Mouse (Mus musculus) intestine, embryonic 16.5 days (tissue): ENCODE measurements around the gene Prmt1. TPM values are rescaled to one million over a fixed set of nuclear protein-coding genes. Genes with fewer than 3 reads are reported as not detected.
A peak's percentile ranks its signal among the peaks of the same experiment; 100 is the strongest.

Experiments used
- ATAC-seq: fragments of 200-750 bp; cut with Nextera tagmentation; 2 replicates; pipeline ENCODE4 v1.8.0; 2017; ENCODE audit warnings: moderate TSS enrichment, moderate library complexity
- H3K27ac ChIP-seq: fragments of 300-500 bp; sonication (generic); 2 replicates; pipeline ENCODE4 v1.5.1; 2014; ENCODE audit warnings: mild to moderate bottlenecking, low read length
- H3K27me3 ChIP-seq: fragments of 300-500 bp; sonication (generic); replicated peaks from 2 replicates; pipeline ENCODE4 v1.6.1; 2014; ENCODE audit warnings: low read length, control low read depth, mixed read lengths; ENCODE audit not compliant: control insufficient read depth, insufficient read depth
- H3K36me3 ChIP-seq: fragments of 300-500 bp; sonication (generic); 2 replicates; pipeline ENCODE4 v1.6.1; 2014; ENCODE audit warnings: low read length, control low read depth; ENCODE audit not compliant: control insufficient read depth, insufficient read depth
- H3K4me1 ChIP-seq: fragments of 300-500 bp; sonication (generic); 2 replicates; pipeline ENCODE4 v1.6.1; 2014; ENCODE audit warnings: low read length, control low read depth, mixed read lengths; ENCODE audit not compliant: control insufficient read depth, insufficient read depth
- H3K4me2 ChIP-seq: fragments of 300-500 bp; sonication (generic); 2 replicates; pipeline ENCODE4 v1.6.1; 2014; ENCODE audit warnings: low read depth, low read length, control low read depth
- H3K4me3 ChIP-seq: fragments of 300-500 bp; sonication (generic); 2 replicates; pipeline ENCODE4 v1.5.1; 2014; ENCODE audit warnings: mild to moderate bottlenecking, low read length
- H3K9ac ChIP-seq: fragments of 300-500 bp; sonication (generic); 2 replicates; pipeline ENCODE4 v1.6.1; 2014; ENCODE audit warnings: low read depth, low read length
- H3K9me3 ChIP-seq: fragments of 300-500 bp; sonication (generic); 2 replicates; pipeline ENCODE4 v1.6.1; 2016; ENCODE audit warnings: low read length, control low read depth; ENCODE audit not compliant: control insufficient read depth
- WGBS: fragments of 180-500 bp; shearing (Covaris S2); extraction: QIAGEN DNeasy Blood & Tissue Kit; methylation state at CpG from one replicate; pipeline ENCODE4 v1.1.7; 2014; 5-methylcytosine and 5-hydroxymethylcytosine counted together
- polyA plus RNA-seq: library from polyadenylated mRNA; unstranded; fragments of >200 nt; fragmentation: Nextera tagmentation; extraction: Ambion mirVana; gene quantifications from 2 replicates; pipeline ENCODE4 v1.2.1, GENCODE M21; 2015

Prmt1 gene
- polyA plus RNA-seq, 1 experiment from 2014 or later: 439 TPM

DNA sequence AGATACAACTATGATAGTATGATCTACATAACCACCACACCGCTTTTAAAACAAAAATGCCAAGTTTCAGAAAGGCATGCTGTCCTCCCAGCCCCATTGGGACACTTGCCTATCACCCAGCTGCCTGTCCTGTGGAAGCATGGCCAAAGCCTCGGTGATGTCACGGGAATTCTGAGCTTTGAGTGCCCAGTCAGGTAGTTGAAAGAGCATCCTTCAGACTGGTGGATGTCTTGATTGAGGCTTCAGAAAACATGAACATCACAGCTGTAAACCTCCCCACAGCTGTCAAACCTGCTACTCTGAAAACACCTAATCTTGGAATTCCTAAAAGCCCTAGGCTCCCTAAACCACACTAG, 27.7 kb upstream of the Prmt1 start:
- Histone ChIP-seq H3K4me3 (no peak overlapping the region), H3K27ac (no peak overlapping the region), H3K4me2 (no peak overlapping the region), H3K4me1 (peaks cover 20% of the 10 kb centered on the region), H3K9me3 (no peaks in the 10 kb centered on the region), H3K9ac (0 out of 2 replicates have a peak overlapping the region, but pooled peaks have one; percentile 27), H3K27me3 (no peaks in the 10 kb centered on the region), H3K36me3 (peaks cover 18% of the 10 kb centered on the region)
- ATAC-seq: no peak
- 95% methylated on average over 3 of the region's 3 CpGs for WGBS

DNA sequence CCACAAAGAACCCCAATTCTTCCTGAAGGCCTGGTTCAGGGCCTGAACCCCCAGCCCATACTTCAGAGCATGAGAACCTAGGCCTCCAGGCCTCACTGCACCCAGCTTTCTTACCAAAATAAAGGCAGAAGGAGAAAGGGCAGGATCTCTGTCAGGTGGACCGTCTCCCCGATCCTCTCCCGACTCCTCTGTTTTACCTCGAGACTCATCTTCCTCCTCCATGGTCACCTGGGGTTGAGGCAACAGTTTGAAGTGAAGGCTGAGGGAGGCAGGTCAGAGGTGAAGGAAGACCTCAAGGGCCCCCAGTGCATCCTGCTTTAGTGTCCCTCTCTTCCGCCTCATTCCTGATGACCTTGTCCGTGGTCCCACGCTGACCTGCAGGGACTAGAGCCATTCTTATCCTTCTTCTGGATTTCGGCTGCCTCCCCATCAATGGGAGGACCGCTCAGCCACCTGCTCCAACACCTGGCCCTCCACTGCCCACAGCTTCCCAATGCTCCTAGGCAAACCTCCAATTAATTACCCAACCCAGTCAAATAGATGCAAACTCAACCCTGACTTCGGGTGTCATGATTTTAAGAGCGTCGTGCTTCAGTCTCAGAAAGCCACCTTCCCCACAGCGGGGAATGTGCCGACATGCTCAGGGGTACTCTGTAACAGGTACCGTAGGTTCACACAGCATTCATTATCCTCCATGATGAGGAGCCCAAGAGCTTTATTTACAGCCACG, 27.2 kb upstream of the Prmt1 start:
- Histone ChIP-seq H3K9me3 (no peaks in the 10 kb centered on the region), H3K27me3 (no peaks in the 10 kb centered on the region), H3K27ac (no peak overlapping the region), H3K4me2 (no peak overlapping the region), H3K4me1 (peaks cover 15% of the 10 kb centered on the region), H3K36me3 (peaks cover 22% of the 10 kb centered on the region), H3K4me3 (no peak overlapping the region), H3K9ac (no peak overlapping the region)
- ATAC-seq: no peak
- 93% methylated on average over 16 of the region's 16 CpGs for WGBS

DNA sequence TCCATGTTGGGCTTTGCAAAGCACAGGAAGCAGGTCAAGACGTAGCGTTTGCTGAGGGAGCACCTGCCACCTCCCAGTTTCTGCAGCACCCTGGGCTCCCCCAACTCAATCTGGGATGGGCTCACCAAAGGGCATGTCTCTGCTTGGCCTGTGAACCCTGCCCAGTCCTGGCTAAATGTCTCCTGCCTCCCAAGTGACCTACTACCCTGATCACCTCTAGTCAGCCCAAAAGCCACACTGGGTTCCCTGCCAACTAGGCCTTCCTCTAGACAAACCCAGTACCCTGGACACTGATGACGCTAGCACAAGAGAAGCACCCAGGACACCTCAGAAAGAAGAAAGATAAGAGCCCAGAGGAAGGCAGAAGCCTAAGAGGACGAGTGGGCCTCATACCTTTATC, 26.5 kb upstream of the Prmt1 start:
- no peak for ATAC-seq
- peaks cover 30% of the 10 kb centered on the region for H3K36me3 ChIP-seq
- WGBS: 79% methylated on average over 4 of the region's 4 CpGs

DNA sequence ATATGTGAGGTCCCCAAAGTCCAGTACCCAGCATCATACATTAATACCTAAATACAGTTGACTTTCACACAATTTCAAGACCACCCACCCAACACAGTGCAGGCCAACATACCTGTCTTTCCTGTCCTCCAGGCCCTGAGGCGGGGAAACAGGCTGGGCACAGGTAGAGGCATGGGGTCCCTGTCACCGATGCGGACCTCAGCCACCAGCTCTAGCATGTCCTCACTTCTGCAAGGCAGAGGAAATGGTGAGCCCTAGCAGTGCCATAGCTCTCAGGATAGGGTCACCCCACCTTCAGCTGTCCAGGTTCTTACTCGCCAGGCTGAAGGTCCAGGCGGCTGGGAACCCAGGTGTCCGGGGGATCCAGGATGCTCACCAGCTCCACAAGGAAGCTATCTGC, 25.6 kb upstream of the Prmt1 start:
- ATAC-seq: no peak
- H3K27ac ChIP-seq: no peak overlapping the region
- no peak overlapping the region for H3K4me2 ChIP-seq
- peaks cover 14% of the 10 kb centered on the region for H3K4me1 ChIP-seq
- no peak overlapping the region for H3K9ac ChIP-seq
- H3K9me3 ChIP-seq: no peaks in the 10 kb centered on the region
- H3K36me3 ChIP-seq: peaks cover 35% of the 10 kb centered on the region
- no peaks in the 10 kb centered on the region for H3K27me3 ChIP-seq
- WGBS: 98% methylated on average over 6 of the region's 6 CpGs
- no peak overlapping the region for H3K4me3 ChIP-seq

More for the DNA sequence above, 26.5 kb upstream of the Prmt1 start:
- H3K4me1 ChIP-seq: peaks cover 14% of the 10 kb centered on the region
- H3K4me3 ChIP-seq: no peak overlapping the region
- H3K4me2 ChIP-seq: no peak overlapping the region
- H3K9me3 ChIP-seq: no peaks in the 10 kb centered on the region
- no peak overlapping the region for H3K9ac ChIP-seq
- H3K27me3 ChIP-seq: no peaks in the 10 kb centered on the region
- H3K27ac ChIP-seq: no peak overlapping the region

DNA sequence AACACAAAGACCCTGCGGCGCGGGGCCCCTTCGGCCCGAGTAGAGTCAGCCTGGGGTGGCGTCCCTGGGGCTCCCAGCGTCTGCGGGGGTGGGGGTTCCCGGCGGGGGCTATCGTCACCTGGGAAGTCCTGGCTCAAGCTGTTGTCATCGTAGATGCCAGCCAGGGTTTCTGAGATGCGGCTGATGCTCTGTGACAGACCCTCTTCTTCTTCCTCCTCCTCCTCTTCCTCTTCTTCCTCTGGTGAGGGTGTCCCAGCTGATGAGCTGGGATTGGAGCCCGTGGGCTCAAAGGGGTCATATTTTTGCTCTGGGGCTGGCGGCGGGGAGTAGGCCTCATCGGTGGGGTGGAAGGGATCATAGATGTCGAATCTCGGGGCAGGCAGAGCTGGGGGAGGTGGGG, 22.0 kb upstream of the Prmt1 start:
- no peak for ATAC-seq
- Histone ChIP-seq H3K9me3 (no peaks in the 10 kb centered on the region), H3K4me2 (no peak overlapping the region), H3K36me3 (peaks cover 61% of the 10 kb centered on the region), H3K9ac (no peak overlapping the region), H3K27ac (no peak overlapping the region), H3K27me3 (no peaks in the 10 kb centered on the region), H3K4me3 (no peak overlapping the region), H3K4me1 (no peaks in the 10 kb centered on the region)
- WGBS: 94% methylated on average over 19 of the region's 19 CpGs

DNA sequence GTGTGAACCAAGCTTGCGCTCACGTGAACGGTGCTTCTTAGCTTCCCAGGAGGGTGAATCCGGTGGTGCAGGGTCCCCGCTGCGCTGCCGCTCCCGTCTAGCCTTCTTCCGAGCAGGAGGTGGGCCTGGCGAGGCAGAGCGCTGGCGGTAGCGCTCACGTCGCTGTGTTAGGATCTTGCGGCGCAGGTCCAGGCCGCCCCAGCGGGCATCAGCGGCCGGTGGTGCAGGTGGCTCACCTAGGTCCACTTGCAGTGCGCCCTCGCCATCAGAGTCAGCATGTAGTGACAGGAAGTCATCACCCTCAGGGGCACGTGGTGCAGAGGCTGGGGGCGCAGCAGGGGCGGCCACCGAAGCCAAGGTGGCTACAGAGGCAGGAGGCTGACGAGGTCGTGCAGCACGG, 21.5 kb upstream of the Prmt1 start:
- H3K36me3 ChIP-seq: peaks cover 65% of the 10 kb centered on the region
- no peaks in the 10 kb centered on the region for H3K4me1 ChIP-seq
- no peak overlapping the region for H3K4me2 ChIP-seq
- H3K4me3 ChIP-seq: no peak overlapping the region
- no peaks in the 10 kb centered on the region for H3K27me3 ChIP-seq
- no peak overlapping the region for H3K9ac ChIP-seq
- WGBS: 92% methylated on average over 30 of the region's 30 CpGs
- no peak for ATAC-seq
- no peaks in the 10 kb centered on the region for H3K9me3 ChIP-seq
- H3K27ac ChIP-seq: no peak overlapping the region

DNA sequence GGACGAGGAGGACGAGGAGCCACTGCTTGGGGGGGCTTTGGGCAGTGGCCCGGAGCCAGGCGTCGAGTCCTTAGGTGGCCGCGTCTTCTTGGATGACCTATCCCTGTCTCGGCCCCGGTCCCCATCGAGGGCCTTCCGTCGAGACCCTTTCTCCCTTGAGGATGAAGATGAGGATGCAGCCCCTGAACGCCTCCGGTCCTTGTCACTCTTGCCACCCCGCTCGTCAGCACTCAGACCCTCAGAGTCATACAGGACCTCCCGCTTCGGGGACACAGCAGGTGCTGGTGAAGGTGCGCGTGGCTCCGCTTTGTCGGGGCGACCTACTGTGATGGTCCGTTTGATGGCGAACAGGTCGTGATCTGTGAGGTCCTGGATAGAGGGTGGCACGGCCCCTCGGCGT, 20.8 kb upstream of the Prmt1 start:
- no peaks in the 10 kb centered on the region for H3K9me3 ChIP-seq
- WGBS: 95% methylated on average over 29 of the region's 29 CpGs
- no peak overlapping the region for H3K27ac ChIP-seq
- no peaks in the 10 kb centered on the region for H3K4me1 ChIP-seq
- peaks cover 66% of the 10 kb centered on the region for H3K36me3 ChIP-seq
- no peak overlapping the region for H3K4me2 ChIP-seq
- ATAC-seq: no peak
- H3K4me3 ChIP-seq: no peak overlapping the region
- no peaks in the 10 kb centered on the region for H3K27me3 ChIP-seq
- no peak overlapping the region for H3K9ac ChIP-seq

DNA sequence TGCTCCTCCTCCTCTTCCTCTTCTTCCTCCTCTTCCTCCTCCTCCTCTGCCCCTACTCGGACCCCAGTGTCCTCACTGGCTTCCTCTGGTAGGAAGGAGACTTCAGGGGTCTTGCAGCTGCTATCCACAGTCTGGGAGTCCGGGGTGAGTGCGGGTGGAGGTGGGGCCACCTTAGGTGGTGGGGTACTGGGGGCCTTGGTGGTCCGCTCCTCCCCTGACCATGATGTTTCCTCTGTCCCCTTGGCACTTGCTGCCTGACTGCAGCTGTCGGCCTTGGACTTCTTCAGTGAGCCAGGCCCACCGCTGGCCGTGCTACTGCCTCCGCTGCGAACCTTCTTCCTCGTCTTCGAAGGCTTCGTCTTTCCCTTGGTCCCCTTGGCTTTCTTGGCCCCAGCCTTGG, 20.1 kb upstream of the Prmt1 start:
- Histone ChIP-seq H3K4me1 (0 out of 2 replicates have a peak, but pooled peaks cover 2% of the 10 kb centered on the region), H3K9me3 (no peaks in the 10 kb centered on the region), H3K27ac (no peak overlapping the region), H3K36me3 (peaks cover 65% of the 10 kb centered on the region), H3K9ac (no peak overlapping the region), H3K27me3 (no peaks in the 10 kb centered on the region), H3K4me3 (no peak overlapping the region), H3K4me2 (no peak overlapping the region)
- no peak for ATAC-seq
- 93% methylated on average over 12 of the region's 12 CpGs for WGBS

DNA sequence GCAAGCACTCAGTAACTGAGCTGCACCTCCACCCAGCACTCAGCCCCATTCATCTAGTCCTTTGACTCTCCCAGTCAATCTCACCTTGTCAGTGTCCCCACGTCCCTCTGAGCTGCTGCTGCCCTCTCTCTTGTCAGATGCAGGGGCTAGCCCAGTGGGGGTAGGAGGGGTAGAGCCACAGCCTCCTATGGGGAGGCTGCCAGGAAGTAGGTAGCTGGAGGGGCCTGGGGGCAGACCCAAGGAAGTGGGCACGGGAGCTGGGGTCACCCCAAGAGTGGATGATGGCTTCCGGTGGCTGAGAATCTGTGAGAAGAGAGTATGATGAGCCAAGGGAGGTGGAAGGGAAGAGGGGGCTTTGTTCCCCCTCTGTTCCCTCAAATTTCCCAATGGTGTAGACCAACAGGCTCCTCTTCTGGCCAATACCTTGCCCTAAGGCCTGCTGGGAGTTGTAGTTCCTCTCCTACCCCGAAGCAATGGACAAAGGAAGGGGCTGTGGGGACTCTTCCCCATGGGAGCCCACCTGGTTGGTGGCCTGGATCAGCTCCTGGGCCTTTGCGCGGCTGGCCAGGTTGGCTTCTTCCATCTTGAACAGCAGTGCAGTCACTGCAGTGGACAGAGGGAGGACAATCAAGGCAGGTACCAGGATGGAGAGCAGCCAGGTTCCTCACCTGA, 19.1 kb upstream of the Prmt1 start:
- H3K27me3 ChIP-seq: no peaks in the 10 kb centered on the region
- H3K4me3 ChIP-seq: no peak overlapping the region
- no peak overlapping the region for H3K4me2 ChIP-seq
- WGBS: 87% methylated on average over 6 of the region's 6 CpGs
- H3K9me3 ChIP-seq: no peaks in the 10 kb centered on the region
- H3K4me1 ChIP-seq: peaks cover 10% of the 10 kb centered on the region; the same call in 1 of the 2 replicates
- no peak overlapping the region for H3K9ac ChIP-seq
- peaks cover 72% of the 10 kb centered on the region for H3K36me3 ChIP-seq
- no peak overlapping the region for H3K27ac ChIP-seq
- ATAC-seq: no peak
